Mouse (Mus musculus): ENCODE measurements around the gene Gm3543.
"Not testable (repeated sequence)": the region's sequence is repeated elsewhere in the genome, so short reads cannot be mapped to it uniquely, and the experiment has no call there.

Gm3543 gene

DNA sequence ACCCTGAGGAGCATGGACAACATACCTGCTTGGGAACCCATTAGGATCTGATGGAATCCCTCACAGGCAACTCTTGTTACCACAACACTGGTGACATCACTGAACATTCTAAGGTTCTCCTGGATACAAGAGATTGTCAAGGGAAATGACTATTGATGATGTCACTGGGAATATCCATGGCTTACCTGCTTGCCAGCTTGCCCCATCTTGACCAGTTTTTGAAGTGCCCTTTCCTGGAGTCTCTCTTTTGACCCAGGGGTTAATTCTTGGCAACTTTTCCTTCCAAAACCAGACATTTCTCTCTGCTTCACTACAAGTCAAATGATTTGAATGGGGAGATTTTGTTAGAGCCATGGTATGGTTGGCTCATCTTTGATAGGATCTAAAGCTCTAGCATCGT, at the start of gene Gm3543:
Gene Gm3543 (minus strand): TSS at position 101 of the 400 bp plus-strand sequence.
- not testable (repeated sequence) for DNase-seq (ENCODE audit: low spot score in 2 of 2)

DNA sequence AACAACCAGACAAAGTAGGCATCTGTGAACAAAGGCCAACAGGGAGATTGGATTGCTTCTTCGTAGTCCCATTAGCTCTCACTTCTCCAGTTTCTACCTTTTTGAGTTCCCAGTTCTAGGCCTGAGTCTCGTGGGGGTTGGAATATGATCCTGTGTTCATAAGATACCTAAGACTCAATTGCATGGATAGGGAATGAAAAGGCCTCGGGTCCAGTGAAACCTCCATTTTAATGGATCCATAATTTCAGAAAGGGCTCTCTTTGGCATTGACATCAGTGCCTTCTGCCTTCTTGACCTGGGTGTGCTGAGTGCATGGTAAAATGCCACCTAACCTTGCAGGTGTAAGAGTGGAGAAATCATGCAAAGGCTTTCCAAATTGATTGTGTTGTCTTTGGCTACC, 14.5 kb downstream of the Gm3543 start:
- DNase-seq (ENCODE audit: low spot score in 2 of 2): not testable (repeated sequence)

DNA sequence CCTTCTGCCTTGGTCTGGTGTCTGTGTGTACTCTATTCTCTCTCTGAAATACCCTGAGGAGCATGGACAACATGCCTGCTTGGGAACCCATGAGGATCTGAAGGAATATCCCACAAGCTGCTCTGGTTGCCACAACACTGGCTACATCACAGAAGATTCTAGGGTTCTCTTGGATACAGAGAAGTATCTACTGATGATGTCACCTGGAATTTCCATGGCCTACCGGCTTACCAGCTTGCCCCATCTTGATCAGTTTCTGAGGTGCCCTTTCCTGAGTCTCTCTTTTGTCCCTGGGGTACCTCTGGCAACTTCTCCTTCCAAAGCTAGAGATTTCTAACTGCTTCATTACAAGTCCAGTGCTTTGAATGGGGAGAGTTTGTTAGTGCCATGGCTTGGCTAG, 15.3 kb downstream of the Gm3543 start, which contains the start of gene Gm6401:
Gene Gm6401 (minus strand): TSS at position 101 of the 400 bp plus-strand sequence.
- not testable (repeated sequence) for DNase-seq (ENCODE audit: low spot score in 2 of 2)

DNA sequence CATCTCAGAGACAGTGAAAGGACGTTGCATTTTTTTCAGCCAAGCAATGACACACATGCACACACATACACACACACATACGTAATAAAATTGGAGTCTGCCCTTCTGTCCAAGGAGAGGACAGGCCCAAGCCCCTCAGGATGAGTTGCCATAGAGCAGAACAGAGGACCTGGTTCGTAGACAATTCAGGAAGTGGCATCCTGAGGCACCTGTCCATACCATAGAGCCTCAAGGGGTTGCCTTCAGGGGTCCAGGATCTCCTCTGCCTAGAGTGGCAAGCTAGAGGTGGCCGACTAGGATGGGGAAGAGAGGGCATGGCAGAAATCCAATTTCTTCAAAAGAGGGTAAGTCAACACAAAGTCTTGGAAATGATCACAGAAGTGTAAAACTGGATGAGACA, 19.0 kb downstream of the Gm3543 start:
- DNase-seq (ENCODE audit: low spot score in 2 of 2): not testable (repeated sequence)

DNA sequence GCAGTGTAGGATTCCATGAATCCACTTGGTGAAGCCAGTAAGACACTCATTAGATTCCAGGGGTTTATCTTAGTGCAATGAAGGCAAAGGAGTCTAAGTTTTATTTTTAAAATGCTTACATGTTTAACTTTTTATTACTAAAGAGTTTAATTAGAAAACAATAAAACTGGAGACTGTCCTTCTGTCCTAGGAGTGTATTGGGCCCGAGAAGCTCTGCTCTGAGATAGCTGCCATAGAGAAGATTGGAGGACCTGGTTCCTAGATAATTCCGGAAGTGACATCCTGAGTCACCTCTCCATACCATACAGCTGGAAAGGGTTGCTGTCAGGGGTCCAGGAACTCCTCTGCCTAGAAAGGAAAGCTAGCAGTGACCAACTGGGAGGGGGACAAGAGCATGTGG, 39.4 kb downstream of the Gm3543 start, which contains the start of gene 1700024B05Rik:
Gene 1700024B05Rik (plus strand): TSS at position 301 of the 400 bp plus-strand sequence.
- not testable (repeated sequence) for DNase-seq (ENCODE audit: low spot score in 2 of 2)

All from frontal cortex, postnatal 10 days (tissue).